Mouse (Mus musculus) cortical plate, adult 2 months (tissue): ENCODE results near the gene Ppm1n.

ENCODE experiments used
- CTCF ChIP-seq: fragments of 200-500 bp; IDR thresholded peaks from 2 replicates; pipeline ENCODE4 v1.5.1; 2011; ENCODE audit warnings: mild to moderate bottlenecking, control low read depth, low read length; ENCODE audit not compliant: insufficient read depth; ENCODE audit errors: extremely low read depth
- POLR2A ChIP-seq: fragments of 200-500 bp; IDR thresholded peaks from 2 replicates; pipeline ENCODE4 v1.6.1; 2011; ENCODE audit warnings: mild to moderate bottlenecking, low read length, control low read depth; ENCODE audit not compliant: insufficient read depth; ENCODE audit errors: extremely low read depth

DNA sequence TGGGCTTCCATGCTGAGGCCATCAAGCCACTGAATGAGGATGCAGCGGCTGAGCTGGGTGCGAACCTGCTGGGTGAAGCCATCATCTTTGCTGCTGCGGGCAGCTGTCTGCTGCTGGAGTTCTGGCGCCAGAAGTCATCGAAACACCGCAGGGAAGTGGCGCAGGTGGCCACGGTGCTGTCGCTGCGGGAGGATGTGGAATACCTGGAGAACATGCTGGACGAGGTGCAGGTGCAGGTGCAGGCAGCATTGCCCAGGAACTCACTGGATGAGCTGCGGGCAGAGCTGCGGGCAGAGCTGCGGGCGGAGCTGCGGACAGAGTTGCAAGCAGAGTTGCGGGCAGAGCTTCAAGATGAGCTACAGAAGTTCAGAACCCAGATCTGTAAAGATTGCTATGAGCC lies 24.5 kb downstream of the Ppm1n start:
- TF ChIP-seq POLR2A (no peak), CTCF (no peak)
